Mouse (Mus musculus): ENCODE data around the gene Eif1ad.
A peak's percentile ranks its signal among the peaks of the same experiment; 100 is the strongest.
"Not testable (repeated sequence)": the region's sequence is repeated elsewhere in the genome, so short reads cannot be mapped to it uniquely, and the experiment has no call there.

Gene Eif1ad

DNA sequence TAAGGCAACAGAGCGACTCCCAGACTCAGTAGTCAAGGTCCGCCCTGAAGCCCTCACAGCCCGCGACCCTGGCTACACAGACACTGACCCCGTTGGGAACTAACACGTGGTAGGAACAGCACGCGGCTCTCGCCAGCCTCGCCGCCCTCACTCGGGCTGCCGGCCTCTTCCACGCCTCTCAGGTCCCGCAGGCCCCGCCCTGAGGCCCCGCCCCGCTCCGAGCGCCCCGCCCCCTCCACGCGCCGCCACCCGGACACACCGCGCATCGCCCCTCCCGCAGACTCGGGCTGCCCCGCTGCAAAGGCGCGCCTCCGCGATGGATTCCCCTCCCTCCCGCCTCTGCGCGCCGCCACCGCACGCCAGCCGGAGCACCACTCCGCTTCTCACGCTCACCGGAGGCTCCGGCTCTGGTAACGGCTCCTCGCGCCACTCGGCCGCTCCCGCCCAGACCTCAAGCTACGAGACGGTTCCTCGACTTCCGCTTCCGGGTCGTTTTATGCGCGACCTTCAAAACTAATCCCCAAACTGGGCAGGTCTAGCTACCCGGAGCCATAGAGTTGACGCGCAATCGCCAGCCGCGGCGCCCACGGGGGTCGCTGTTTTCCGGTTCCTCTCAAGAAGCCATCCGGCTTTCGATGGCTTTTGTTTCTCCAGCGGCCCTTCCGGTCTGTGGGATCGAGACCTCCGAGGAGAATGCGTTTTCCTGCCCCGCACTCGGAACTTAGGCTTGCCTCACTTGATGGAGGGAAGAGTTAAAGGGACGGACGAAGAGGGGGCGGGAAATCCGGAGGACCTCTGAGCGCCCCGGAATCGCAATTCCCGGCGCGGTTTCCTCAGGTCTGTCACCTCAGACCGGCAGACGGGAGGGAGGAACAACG, at the start of gene Eif1ad:
Eif1ad (plus strand) TSS at position 567 of the 878 bp plus-strand sequence.
- peak; percentile 92 for DNase-seq (ENCODE audit: low spot score)

DNA sequence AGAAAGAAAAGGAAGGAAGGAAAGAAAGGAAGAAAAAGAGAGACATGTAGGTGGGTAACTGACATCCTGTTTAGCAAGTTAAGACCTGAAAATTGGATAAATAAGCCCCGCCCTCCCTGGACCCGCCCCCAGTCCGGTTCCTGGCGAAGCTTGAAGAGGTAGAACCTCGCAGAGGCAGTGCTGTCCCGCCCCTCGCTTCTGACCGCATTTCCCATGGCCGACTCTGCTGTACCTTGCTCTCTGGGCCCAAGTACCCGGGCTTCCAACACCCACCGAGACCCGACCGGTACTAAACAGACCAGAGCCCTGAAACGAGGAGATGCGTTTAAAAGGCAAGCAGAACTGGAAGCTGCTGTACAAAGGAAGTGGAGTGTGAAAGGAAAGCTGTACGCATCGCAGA, 42.7 kb upstream of the Eif1ad start:
- DNase-seq (ENCODE audit: low spot score), result peak; percentile 64

DNA sequence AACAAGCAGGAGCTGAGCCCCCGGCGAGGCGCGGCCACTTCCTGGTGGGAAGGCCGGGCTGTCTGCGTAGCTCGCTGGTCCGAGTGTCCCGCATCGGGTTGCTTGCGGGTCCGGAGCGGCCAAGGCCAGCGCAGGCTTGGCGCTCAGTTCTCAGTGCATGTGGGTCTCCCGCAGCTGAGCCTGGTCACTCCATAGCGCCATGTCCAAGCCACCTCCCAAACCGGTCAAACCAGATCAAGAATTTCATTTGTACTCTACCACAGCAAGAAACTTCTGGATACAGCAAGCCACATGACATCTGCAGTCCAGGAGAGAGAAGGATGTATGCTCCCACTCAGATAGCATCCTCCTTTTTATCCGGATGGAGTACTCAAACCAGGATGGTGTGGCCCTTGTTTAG, 38.6 kb upstream of the Eif1ad start:
- no peak for DNase-seq (ENCODE audit: low spot score)

DNA sequence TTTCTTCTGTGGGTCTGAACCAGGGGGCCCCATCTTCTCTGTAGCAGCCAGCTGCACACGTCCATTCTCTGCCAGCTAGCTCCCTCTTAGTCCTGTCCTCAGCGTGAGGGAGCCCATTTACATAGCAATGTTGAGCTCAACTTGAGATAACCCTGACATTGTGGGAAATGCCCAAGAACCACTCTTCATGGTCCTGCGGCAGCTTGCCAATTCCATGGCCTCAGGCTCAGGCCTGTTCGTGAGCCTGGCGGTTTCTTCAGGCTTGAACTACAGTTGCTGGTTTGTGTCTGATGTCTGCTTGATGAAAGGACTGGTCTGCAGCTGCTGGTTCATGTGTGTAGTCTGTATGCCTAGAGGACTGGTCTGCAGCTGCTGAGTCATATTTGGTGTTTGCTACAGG, 31.8 kb upstream of the Eif1ad start:
- no peak for DNase-seq (ENCODE audit: low spot score)

DNA sequence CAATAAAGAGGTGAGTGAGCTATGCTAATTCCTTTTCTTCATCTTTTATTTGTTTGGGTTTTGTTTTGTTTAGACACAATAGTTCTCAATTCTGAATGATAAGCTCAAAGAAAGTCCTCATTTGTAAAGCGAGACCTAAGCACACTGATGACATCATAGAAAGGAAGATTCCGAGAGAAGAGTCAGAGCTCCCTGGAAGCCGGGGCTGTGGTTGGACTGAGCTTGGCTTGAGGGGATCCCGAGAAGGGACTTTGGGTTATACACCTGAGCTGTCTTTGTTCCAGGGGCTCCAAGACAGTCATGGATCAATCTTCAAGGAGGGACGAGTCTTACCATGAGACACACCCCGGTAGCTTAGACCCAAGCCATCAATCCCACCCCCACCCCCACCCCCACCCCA, 31.1 kb upstream of the Eif1ad start, which contains the start of gene Catsper1:
Catsper1 (plus strand) TSS at position 301 of the 400 bp plus-strand sequence.
- no peak for DNase-seq (ENCODE audit: low spot score)

DNA sequence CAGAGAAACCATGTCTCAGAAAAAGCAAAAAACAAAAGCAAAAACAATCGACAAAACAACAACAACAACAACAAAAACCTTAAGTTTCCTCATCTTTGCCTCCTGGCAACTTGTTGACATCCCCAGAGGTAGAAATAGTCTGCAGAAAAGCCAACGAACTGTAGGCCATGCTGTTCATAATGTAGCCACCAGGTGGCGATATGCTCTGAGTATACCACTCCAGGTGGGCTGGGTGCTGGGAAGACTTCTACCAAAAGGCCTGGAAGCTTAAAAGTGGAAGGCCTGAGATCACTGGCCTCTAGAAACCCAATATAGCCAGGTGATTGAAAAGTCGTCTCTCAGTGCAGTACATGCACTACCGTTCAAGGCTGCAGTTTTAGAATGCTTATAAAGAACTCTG, 28.6 kb upstream of the Eif1ad start:
- DNase-seq (ENCODE audit: low spot score), result peak; percentile 67

DNA sequence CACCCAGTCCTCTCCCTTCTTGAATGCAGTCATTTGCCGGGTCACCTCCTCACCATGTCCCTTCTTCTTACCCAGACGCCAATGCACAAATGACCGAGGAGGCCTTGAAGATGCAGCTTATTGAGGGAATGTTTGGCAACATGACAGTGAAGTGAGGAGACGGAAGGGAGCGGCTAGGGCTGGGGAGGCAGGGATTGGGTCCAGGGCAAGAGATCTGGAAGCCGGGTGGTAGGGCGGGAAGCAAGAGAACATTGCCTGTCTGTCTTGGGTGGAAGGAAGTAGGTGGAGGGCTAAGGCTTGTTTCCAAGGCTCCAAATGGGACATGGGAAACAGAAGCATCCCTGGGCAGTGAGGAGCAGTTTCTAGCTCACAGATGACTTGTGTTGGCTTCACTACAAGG, 25.2 kb upstream of the Eif1ad start:
- DNase-seq (ENCODE audit: low spot score), result no peak

DNA sequence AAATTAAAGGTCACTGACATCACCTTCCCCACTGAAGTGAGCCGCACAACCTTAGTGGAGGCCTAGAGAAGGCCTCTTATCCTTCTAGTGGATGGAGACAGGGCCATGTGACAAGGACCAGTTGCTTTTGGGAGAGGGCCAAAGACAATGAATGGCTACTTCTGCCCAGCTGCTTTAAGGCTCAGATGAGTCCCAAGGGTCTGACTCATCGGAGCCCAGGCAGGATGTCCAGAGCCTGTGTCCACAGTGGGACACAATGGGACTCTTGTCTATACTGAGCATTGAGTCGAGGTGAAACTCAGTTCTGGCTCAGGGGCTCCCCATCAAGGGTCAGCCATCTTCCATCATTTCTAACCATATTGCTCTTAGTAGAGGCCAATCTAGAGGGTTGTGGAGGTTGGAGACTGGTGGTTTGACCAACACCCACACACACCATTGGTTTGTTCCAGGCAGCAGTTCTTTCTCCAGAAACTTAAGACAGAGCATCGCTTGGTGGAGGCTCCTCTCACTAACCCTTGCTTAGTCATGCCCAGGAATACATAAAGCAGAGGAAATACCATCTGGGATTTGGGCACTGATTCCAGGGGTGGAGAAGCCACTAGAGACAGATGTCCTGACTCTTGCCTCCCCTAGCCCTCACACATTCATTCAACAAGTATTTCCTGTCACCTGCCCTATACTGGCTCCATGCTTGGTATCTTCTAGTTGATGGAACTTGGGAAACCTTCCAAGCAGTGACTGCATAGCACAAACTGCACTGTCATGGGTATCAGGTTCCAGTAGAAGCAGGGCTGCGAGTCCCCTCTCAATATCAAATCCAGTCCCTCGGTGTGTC, 21.0 kb upstream of the Eif1ad start:
- DNase-seq (ENCODE audit: low spot score), result no peak

DNA sequence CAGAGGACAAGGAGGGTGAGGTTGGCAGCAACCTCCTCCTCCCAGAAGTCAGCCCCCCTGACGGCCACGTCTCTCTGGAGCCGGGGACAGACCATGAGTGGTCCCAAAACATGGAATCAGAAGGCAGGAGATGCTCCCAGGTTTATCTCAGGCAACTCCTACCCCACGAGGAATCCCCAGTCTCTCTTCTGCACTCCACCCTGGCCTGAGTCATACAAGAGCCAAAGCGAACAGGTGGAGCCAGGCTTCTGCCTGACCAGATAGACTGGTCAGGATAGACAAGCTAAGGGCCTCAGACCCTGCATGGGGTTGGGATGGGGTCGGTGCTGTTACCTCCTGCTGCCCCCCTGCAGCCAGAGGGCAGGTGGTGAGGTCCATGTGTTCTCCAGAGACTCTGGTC, 18.5 kb upstream of the Eif1ad start:
- no peak for DNase-seq (ENCODE audit: low spot score)

DNA sequence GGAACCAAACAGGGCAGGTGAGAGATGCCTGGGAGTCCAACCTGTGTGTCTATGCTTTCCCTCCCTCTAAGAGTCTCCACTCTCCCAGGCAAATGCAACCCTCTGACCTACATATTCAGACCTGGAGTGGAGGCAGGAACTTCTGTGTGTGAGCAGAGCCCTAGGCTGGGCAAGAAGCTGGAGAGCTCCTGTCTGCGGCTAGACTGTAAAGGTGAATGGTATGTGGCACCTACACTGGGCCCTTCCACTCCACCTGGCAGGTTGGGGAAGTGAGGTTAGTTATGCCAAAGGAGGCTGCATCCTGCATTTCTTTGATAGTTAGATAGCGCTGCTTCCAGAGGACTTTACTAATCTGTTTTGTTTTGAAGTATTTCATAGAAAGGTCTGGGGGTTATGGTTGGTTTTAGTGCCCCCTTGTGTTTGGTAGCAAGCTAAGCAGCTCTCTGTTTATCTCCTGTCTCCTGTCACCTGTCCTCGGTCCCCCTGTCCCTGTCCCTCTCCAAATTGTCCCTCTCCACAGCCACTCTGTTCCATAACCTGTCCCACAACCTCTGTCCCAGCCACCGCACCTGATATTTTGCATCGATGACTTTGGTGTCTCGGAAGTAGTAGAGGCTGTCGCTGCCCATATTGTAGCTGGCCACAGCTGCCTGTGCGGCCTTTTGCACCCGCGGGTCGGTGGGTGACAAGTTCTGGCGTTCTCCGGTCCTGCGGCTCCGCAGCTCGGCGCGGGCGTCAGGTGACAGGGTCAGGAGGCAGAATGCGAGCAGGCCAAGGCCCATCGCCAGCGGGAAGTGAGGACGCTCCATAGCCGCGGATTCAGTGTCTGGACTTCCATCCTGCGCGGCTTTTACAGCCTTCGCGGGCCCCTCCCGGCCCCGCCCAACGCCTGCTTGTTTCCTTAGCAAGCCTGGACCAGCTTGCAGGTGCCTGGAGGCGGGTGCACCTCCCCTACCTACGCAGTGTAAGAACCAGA, 17.7 kb upstream of the Eif1ad start:
- DNase-seq (ENCODE audit: low spot score), result peak; percentile 31

DNA sequence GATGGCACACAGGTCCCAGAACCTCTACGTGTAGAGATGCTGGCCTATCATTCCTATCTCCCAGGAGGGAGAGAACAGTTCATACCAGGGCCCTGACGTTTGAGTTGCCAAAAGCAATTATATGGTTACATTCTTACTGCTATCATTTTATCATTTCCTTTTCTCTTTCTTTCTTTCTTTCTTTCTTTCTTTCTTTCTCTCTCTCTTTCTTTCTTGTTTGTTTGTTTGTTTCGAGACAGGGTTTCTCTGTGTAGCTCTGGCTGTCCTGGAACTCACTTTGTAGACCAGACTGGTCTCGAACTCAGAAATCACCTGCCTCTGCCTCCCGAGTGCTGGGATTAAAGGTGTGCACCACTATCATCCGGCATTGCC, 17.1 kb upstream of the Eif1ad start, which contains the start of gene Cst6:
Cst6 (minus strand) TSS at position 73 of the 372 bp plus-strand sequence.
- DNase-seq (ENCODE audit: low spot score), result not testable (repeated sequence)

DNA sequence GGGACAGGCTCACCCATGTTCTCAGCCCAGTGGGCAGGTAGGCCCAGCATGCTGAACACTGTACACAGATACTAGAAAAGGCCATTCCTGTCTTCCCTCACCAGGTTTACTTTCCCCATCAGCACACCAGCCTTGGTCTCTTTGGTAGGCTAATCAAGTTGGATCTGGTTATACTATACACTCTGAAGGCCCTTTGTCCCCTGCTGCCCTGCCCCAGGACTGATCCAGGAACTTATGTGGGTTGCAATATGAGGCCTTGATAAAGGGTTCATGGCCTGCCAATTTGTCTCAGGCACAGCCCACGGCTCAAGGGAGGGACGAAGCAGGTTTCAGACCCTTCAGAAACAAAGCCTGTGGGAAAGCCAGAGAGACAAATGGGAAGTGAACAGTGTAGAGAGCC, 12.9 kb upstream of the Eif1ad start:
- DNase-seq (ENCODE audit: low spot score), result no peak

DNA sequence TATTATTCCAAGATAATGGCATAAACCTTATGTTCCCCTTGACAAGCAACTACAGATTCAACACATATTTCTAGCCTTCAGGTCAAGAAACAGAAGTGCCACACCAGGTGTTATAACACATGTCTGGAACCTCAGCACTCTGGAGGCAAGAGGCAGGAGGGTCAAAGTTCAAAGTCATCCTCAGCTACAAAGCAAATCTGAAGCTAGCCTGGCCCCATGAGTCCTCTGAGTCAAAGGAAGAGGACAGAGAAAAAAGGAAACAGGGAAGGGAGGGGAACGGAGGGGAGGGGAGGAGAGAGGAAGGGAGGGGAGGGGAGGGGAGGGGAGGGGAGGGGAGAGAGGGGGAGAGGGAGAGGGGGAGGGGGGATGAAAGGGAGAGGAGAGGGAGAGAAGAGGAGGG, 10.5 kb upstream of the Eif1ad start:
- no peak for DNase-seq (ENCODE audit: low spot score)

DNA sequence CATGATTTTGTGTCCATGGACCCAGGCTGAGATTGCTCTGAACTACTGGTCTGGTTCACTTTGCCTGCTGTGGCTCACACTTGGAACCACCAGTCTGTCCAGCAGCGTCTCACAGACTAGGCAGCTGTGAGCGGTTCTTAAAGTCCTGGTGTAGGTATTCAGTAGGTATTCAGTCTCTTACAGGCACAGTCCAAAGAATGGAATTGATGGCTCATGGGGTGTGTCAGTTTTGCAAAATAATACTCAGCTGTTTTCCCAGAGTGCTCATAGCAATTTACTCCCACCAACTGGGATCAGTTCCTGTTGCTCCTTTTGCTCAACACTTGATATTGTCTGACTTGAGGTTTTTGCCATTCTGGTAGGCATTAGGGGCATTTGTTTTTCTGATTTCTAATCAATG, 4.4 kb upstream of the Eif1ad start:
- no peak for DNase-seq (ENCODE audit: low spot score)

DNA sequence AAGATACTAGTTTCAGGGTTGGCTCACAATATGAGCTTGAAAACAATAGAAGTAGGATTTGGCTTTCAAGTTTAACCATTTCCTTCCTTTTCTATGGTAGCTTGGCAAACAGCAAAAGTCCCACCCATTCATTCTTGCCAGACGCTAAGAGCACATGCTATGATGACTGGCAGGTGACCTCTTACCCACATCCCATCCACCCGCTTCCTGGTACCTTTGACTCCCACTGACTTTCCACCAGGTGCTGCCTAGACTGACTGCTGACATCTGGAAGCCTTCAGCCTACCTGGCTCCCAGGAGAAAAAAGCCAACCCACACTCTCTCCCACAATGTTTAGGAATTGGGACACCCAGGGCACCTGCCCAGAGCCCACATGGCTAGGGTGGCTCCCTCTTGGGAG, 2.4 kb upstream of the Eif1ad start:
- DNase-seq (ENCODE audit: low spot score), result no peak

DNA sequence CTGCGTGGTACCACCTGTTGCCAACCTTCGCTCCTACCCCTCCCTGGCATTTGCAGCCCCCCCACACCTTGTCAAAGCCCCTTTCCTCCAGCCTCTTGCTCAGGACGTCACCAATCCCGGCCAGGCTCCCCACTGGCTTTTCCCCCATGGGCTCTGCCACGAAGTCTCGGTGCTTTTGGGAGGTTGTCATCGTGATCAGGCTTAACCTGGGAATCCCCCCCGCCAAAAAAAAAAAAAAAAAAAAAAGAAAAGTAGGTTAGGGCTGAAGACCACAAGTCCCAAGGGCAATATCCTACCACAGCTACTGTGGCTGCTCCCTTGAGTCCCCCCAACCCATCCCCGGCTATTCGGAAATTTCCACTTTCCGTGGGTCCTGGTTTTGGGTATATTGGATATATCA, 790 bp upstream of the Eif1ad start:
- no peak for DNase-seq (ENCODE audit: low spot score)

DNA sequence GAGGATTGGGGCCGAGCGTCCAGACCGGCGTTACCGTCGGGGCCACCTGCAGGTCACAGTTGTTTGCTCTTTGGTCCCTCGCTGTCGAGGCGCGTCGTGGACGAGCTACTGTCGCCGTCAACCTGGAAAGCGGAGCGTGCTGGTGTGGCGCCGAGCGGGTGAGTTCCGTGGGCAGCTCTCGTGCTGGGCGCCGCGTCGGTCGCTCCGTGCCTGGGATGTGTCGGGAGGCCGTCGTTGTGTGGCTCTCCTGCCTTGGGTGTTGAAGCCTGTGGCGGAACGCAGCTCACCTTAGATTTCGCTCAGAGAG, 465 bp downstream of the Eif1ad start, which contains the start of gene Banf1:
Banf1 (minus strand) TSS at position 116 of the 307 bp plus-strand sequence.
- DNase-seq (ENCODE audit: low spot score), result no peak

DNA sequence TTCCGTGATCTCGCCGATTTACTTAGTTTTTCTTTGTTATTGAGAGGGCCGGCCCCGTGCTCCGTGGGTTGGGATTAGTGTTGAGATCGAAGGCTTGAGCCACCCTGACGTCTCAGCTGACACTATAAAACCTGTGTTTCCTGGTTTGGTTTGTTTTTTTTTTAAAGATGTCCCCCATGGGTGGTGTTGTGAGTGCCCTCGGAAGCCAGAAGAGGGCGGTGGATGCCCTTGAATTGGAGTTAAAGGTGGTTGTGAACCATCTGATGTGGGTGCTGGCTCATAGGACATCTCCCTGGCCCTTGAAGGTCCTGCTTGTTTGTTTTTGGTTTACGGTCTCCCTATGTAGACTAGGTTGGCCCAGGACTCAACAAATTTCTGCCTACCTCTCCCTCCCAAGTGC, 914 bp downstream of the Eif1ad start:
- peak; percentile 49 for DNase-seq (ENCODE audit: low spot score)

DNA sequence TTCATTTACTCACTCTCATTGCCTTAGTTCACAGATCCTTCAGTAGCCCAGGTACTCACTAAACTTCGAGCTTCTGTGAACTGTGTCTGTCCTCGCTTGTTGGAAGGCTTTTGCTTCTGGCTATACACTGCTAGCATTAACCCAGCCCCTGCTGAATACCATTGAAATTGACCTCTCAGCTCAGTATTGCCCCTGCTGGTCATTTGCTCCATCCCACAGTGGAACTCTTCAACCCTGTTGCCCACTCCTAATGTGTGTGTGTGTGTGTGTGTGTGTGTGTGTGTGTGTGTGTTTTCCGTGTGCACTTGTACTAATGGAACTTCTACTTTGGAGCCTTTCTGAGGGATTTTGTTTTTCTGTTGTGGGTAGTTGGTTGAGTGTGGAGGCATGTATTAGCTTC, 4.4 kb downstream of the Eif1ad start:
- no peak for DNase-seq (ENCODE audit: low spot score)

DNA sequence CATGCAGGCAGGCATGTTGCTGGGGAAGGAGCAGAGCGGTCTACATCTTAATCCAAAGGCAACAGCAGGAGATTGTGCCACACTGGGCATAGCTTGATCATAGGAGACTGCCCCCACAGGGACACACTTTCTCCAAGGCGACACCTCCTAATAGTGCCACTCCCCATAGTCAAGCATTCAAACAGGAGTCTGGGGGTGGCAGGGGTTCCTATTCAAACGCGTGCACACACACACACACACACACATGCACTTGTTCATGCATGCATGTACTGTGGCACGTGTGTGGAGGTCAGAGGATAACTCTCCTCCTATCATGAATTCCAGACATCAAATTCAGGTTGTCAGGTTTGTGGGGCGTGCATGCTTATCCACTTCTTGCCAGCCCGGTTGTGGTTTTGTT, 6.2 kb downstream of the Eif1ad start:
- no peak for DNase-seq (ENCODE audit: low spot score)

DNA sequence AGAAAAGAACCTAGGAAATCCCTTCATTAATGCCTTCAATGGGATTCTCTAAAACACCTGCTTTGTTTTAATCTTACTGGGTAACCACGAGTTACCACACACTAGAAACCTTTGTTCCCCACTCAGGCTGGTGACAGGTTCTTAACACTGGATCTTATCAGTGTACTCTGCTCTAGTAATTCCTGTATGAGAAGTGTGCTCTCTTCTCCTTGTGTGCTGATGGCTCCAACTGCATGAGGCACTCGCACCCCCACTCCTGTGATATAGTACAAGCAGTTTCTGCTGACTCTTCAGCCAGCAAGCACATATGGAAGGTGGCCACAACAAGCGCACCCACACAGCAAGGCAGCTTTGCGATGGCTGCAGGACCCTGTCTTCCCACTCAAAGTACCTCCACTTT, 7.6 kb downstream of the Eif1ad start:
- DNase-seq (ENCODE audit: low spot score), result no peak

DNA sequence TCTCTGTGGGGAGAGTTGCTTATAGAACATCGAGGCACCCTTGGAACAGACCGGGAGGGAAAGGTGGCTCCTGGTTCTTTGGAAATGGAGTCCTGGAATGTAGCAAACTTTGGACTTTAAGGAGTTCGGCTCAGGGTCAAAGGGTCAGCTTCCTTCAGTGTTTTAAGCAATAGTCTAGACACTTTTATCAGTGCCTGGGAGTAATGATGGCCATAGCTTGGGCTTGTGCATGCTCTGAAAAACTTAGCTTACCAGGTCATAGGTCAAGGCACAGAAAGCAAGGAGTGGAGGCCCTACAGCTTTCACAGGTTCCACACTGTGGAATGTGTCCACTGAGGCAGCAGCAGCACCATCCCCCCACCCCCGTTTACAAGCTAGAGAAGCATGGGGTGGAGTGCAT, 8.2 kb downstream of the Eif1ad start:
- DNase-seq (ENCODE audit: low spot score), result no peak

All from T-cell, adult 2 months (primary cell).